Mouse (Mus musculus) ES-E14 (cell line): Measurements from ENCODE around the gene Npy4r.

Experiments used
- CHD2 ChIP-seq: IDR thresholded peaks from 2 replicates; pipeline ENCODE4 v1.6.1; 2014; ENCODE audit warnings: mild to moderate bottlenecking, low read depth, low read length, inconsistent platforms
- MAFK ChIP-seq: IDR thresholded peaks from 2 replicates; pipeline ENCODE4 v1.6.1; 2014; ENCODE audit warnings: mild to moderate bottlenecking, low read depth, low read length, inconsistent platforms; ENCODE audit not compliant: insufficient read depth
- ZC3H11A ChIP-seq: IDR thresholded peaks from 2 replicates; pipeline ENCODE4 v1.6.1; 2012; ENCODE audit warnings: low read depth, mild to moderate bottlenecking, inconsistent platforms, low read length, borderline replicate concordance
- ZNF384 ChIP-seq: IDR thresholded peaks from 2 replicates; pipeline ENCODE4 v1.6.1; 2012; ENCODE audit warnings: low read depth, low read length, inconsistent platforms

GRCm38 (mm10) chr14:34121691-34122090 lies 30.6 kb downstream of the Npy4r start:
- TF ChIP-seq ZC3H11A: no peak
- TF ChIP-seq CHD2: no peak
- TF ChIP-seq MAFK: no peak
- TF ChIP-seq ZNF384: no peak
